Mouse (Mus musculus): ENCODE data around the gene Maml2. TPM values are rescaled to one million over a fixed set of nuclear protein-coding genes. Genes with fewer than 3 reads are reported as not detected.

Gene Maml2
- 9.5 and 10.1 TPM in 2 replicates for polyA plus RNA-seq (2015; fragmentation: Nextera tagmentation; extraction: Ambion mirVana)

DNA sequence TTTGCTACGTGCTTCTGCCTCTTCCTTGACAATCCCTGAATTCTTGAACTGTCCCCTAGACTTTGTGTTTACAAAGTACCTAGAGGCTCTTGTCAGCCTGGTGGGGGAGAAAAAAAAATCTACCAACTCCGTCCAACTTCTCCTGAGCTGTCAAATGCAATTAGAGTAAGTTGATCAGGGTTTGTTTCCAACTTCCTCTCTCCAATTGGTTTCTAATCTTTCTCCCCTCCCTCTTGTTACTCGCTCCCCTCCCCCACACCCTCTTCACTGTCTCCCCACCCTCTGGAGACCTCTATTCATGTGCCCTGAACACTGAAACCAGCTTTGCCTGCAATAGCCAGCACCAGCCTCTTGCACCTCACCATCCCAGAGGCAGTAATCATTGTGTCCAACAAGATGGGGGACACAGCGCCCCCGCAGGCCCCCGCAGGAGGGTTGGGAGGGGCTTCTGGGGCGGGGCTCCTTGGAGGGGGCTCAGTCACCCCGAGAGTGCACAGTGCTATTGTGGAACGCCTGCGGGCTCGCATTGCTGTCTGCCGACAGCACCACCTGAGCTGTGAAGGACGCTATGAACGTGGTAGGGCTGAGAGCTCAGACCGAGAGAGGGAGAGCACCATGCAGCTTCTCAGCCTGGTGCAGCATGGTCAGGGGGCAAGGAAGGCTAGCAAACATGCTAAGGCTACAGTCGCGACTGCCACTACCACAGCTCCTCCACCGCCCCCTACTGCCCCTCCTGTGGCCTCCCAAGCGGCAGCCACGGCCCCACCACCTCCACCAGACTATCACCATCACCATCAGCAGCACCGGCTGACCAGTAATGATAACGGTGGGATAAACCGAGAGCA is at the start of gene Maml2:
TSS of gene Maml2 (plus strand) at position 290 of the 845 bp plus-strand sequence.
- under 1% methylated on average over 23 of the region's 23 CpGs for WGBS
- Histone ChIP-seq H3K27me3 (no peaks in the 10 kb centered on the region), H3K36me3 (no peaks in the 10 kb centered on the region), H3K4me2 (peak within 1 kb of the TSS; percentile 90), H3K27ac (peak within 1 kb of the TSS; percentile 84), H3K9me3 (replicated peaks) (no peaks in the 10 kb centered on the region), H3K4me3 (peak within 1 kb of the TSS; percentile 62), H3K9ac (peak within 1 kb of the TSS; percentile 63), H3K4me1 (replicated peaks) (peaks cover 50% of the 10 kb centered on the region)
- ATAC-seq (replicated peaks; ENCODE audit: insufficient number of reproducible peaks, insufficient read depth, low FRiP score, low read depth) = peak; percentile 63

DNA sequence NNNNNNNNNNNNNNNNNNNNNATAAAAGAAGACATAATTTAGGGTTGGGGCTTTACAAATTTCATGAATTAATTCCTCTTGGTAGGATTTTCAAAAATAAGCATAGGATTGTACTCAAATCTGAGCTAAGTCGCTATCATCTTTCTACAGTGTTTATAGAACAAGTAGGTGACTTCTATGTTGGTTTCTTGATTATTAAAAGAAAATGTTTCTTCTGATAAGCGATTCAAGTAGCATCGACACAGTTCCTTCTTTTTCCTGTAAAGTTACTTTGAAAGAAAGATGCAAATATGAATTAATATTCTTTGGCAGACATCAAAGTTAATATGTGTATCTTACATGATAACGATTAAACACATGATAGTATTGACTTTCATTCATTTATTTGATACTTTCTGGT is 49.7 kb upstream of the Maml2 start:
- 89% methylated on average over 4 of the region's 4 CpGs for WGBS
- H3K4me2 ChIP-seq = no peak overlapping the region

DNA sequence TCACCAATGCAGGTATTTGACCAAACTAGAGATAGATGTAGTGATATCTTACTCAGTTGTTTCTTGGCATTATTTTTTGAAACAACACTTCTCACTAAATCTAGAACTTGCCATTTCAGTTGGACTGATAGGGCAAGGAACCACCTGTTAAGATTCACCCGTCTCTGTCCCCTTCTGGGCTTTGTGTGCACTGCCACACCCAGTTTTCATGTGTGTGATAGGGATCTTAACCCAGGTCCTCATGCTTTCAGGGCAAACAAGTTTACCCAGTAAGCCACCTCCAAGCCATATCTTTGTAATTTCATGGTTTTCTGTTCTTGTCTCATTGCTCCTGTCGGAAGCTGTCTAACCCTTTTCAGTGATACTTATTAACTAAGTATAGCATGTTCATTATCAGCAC is 46.5 kb upstream of the Maml2 start:
- Histone ChIP-seq H3K27me3 (no peaks in the 10 kb centered on the region), H3K9me3 (replicated peaks) (no peaks in the 10 kb centered on the region), H3K4me3 (no peak overlapping the region), H3K36me3 (no peaks in the 10 kb centered on the region), H3K9ac (no peak overlapping the region), H3K27ac (no peak overlapping the region), H3K4me2 (no peak overlapping the region), H3K4me1 (replicated peaks) (peaks cover 5% of the 10 kb centered on the region)
- ATAC-seq (replicated peaks; ENCODE audit: insufficient number of reproducible peaks, insufficient read depth, low FRiP score, low read depth) = no peak
- WGBS = 79% methylated on average over 2 of the region's 2 CpGs

More for the DNA sequence above, 49.7 kb upstream of the Maml2 start:
- no peak overlapping the region for H3K27ac ChIP-seq
- no peak for ATAC-seq (replicated peaks; ENCODE audit: insufficient number of reproducible peaks, insufficient read depth, low FRiP score, low read depth)
- H3K4me3 ChIP-seq = no peak overlapping the region
- no peaks in the 10 kb centered on the region for H3K9me3 ChIP-seq (replicated peaks)
- no peaks in the 10 kb centered on the region for H3K27me3 ChIP-seq
- H3K4me1 ChIP-seq (replicated peaks) = peaks cover 17% of the 10 kb centered on the region
- H3K9ac ChIP-seq = no peak overlapping the region
- H3K36me3 ChIP-seq = no peaks in the 10 kb centered on the region

DNA sequence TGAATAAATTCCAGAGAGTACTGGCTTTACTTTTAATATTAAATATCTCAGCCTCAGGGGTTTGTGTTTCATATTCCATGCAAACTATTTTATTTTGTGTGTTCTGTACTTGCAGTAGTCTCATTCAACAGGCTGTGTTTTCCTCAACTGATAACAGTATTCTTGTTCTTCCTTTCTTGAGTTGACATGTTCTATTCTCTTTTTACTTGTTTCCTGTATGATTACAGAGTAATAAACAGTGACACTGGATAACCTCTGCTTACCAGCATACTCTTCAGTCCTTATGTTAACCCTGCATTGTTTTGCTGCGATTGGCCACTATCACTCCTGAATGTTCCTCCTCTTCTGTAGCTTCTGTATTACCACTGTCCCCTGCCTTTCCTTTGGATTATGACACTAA is 41.0 kb upstream of the Maml2 start:
- Histone ChIP-seq H3K4me2 (no peak overlapping the region), H3K4me1 (replicated peaks) (no peaks in the 10 kb centered on the region), H3K9ac (no peak overlapping the region), H3K27me3 (no peaks in the 10 kb centered on the region), H3K27ac (no peak overlapping the region), H3K36me3 (no peaks in the 10 kb centered on the region), H3K9me3 (replicated peaks) (no peaks in the 10 kb centered on the region), H3K4me3 (no peak overlapping the region)
- WGBS = 76% methylated on average over 1 of the region's 1 CpGs
- ATAC-seq (replicated peaks; ENCODE audit: insufficient number of reproducible peaks, insufficient read depth, low FRiP score, low read depth) = no peak

DNA sequence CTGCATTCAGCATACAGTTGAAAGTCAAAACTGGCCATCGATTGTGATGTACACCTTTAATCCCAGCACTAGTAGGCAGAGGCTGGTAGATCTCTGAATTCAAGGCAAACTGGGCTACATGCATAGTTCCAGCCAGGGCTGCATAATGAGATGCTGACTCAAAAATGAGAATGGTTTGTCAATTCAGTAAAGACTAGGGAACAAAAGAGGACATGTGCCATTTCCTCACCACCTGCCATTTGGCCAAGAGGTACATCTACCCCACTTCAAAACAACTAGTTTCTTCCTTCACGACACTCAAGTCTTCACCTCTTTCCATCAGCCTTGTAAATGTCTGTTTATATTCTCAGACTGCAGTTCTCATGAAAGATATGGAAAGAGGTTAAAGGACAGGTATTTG is 39.6 kb upstream of the Maml2 start:
- Histone ChIP-seq H3K9ac (no peak overlapping the region), H3K9me3 (replicated peaks) (no peaks in the 10 kb centered on the region), H3K27me3 (no peaks in the 10 kb centered on the region), H3K4me1 (replicated peaks) (no peaks in the 10 kb centered on the region), H3K4me3 (no peak overlapping the region), H3K4me2 (no peak overlapping the region), H3K36me3 (no peaks in the 10 kb centered on the region), H3K27ac (no peak overlapping the region)
- 92% methylated on average over 2 of the region's 2 CpGs for WGBS
- ATAC-seq (replicated peaks; ENCODE audit: insufficient number of reproducible peaks, insufficient read depth, low FRiP score, low read depth) = no peak

DNA sequence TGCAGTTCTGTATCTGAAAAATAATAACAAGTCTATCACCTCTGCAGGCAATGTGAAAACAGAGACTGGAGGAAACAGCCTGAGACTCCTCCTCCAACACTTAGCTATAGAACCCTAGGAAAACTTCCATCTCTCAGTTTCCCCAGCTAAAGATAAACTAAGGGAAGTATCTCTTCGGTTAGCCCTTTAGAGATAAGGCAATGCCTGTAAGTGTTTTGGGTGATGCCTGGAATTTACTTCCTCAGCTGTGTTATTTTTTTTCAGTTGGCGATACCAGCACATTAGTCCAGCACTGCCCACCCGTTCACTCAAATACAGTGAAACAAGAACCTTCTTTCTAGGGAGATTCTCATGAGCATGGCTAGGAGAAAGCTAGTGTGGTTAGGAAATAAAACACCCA is 36.8 kb upstream of the Maml2 start:
- no peak overlapping the region for H3K4me3 ChIP-seq
- H3K4me1 ChIP-seq (replicated peaks) = no peaks in the 10 kb centered on the region
- H3K27ac ChIP-seq = no peak overlapping the region
- WGBS = 46% methylated on average over 3 of the region's 3 CpGs
- H3K4me2 ChIP-seq = no peak overlapping the region
- no peaks in the 10 kb centered on the region for H3K27me3 ChIP-seq
- no peak for ATAC-seq (replicated peaks; ENCODE audit: insufficient number of reproducible peaks, insufficient read depth, low FRiP score, low read depth)
- H3K9ac ChIP-seq = no peak overlapping the region
- H3K9me3 ChIP-seq (replicated peaks) = no peaks in the 10 kb centered on the region
- no peaks in the 10 kb centered on the region for H3K36me3 ChIP-seq

DNA sequence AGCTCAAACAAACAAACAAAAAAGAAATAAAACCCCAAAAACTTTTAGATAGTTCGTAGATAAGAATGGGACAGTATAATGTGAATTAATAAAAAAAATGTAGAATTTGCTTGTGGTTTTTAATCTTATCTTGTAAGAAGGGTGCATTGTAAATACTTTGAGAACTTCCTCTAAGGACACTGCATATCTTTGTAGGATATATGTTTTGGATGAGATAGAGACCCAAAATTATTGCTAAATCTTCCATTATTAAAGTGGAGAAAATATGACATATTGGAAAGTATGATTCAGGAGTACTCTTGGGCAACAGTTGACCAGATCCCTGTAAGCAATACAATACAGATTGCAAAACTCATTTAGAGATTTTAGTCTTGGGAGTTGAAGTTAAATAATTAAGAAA is 24.5 kb upstream of the Maml2 start:
- no peaks in the 10 kb centered on the region for H3K4me1 ChIP-seq (replicated peaks)
- no peak overlapping the region for H3K4me3 ChIP-seq
- H3K27ac ChIP-seq = no peak overlapping the region
- no peak for ATAC-seq (replicated peaks; ENCODE audit: insufficient number of reproducible peaks, insufficient read depth, low FRiP score, low read depth)
- H3K9ac ChIP-seq = no peak overlapping the region
- H3K27me3 ChIP-seq = no peaks in the 10 kb centered on the region
- WGBS = 78% methylated on average over 1 of the region's 1 CpGs
- no peak overlapping the region for H3K4me2 ChIP-seq
- no peaks in the 10 kb centered on the region for H3K9me3 ChIP-seq (replicated peaks)
- H3K36me3 ChIP-seq = no peaks in the 10 kb centered on the region

DNA sequence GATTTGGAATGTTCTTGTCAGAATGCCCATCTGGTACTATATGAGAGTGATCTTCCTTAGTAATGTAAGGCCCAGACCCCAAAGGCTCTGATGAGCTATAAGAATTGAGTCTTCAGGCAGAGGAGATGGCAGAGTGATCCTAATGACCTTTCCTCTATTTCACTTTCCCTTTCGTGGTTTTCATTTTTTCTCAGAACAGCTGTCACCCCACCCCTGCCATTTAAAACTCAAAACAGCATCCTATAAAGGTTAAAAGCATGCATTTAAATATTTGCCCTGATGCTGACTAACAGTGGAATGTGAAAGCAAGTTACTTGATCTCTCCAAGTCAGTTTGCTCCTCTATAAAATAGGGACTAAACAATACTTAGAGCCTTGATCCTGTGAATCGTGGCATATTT is 10.3 kb upstream of the Maml2 start:
- Histone ChIP-seq H3K4me1 (replicated peaks) (no peaks in the 10 kb centered on the region), H3K27me3 (no peaks in the 10 kb centered on the region), H3K36me3 (no peaks in the 10 kb centered on the region), H3K4me3 (no peak overlapping the region), H3K9me3 (replicated peaks) (no peaks in the 10 kb centered on the region), H3K9ac (no peak overlapping the region), H3K27ac (no peak overlapping the region), H3K4me2 (no peak overlapping the region)
- no peak for ATAC-seq (replicated peaks; ENCODE audit: insufficient number of reproducible peaks, insufficient read depth, low FRiP score, low read depth)
- 67% methylated on average over 2 of the region's 2 CpGs for WGBS

DNA sequence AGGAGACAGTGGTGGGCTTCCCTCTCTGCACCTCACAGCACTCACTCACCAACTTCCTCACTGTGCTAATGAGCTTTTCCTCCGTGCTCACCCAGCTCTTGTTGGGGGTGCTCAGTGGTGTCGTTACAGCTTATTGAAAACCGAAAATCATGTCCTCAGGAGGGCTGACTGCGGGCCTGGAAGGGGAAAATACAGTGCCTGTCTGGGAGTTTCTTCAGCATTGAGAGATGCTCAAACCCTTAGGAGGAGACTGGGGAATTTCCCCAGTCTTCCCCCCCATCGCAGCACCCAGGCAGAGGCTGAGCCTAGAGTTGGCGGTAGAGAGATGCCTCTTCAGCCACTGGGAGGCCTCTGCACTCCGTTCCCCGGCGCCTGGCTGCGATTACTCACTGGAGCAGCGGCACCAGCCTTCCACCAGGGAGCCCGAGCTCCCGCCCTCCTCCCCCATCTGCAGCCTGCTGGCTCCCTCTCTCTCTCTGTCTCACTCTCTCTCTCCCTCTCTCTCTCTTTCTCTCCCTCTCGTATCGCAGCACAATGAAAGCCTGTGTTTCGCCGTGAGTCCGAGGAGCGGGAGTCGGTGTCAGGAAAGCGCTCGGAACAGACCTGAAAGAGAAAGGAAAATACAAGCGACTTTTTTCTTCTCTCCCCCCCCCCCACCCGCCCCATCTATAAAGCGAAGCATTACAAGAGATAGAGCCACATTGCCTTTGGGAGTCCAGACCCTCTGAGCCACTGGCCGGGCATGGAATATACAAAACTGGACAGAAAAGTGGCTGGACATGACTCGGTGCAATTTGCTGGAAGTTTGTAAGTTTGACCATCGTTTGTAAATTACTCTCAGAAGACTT is 1.3 kb upstream of the Maml2 start:
- Histone ChIP-seq H3K27ac (peak overlapping the region; percentile 84), H3K4me3 (peak overlapping the region; percentile 62), H3K4me2 (peak overlapping the region; percentile 90), H3K36me3 (no peaks in the 10 kb centered on the region), H3K9me3 (replicated peaks) (no peaks in the 10 kb centered on the region), H3K27me3 (no peaks in the 10 kb centered on the region), H3K4me1 (replicated peaks) (peaks cover 38% of the 10 kb centered on the region), H3K9ac (peak overlapping the region; percentile 63)
- WGBS = under 1% methylated on average over 28 of the region's 28 CpGs
- peak; percentile 89 for ATAC-seq (replicated peaks; ENCODE audit: insufficient number of reproducible peaks, insufficient read depth, low FRiP score, low read depth)

DNA sequence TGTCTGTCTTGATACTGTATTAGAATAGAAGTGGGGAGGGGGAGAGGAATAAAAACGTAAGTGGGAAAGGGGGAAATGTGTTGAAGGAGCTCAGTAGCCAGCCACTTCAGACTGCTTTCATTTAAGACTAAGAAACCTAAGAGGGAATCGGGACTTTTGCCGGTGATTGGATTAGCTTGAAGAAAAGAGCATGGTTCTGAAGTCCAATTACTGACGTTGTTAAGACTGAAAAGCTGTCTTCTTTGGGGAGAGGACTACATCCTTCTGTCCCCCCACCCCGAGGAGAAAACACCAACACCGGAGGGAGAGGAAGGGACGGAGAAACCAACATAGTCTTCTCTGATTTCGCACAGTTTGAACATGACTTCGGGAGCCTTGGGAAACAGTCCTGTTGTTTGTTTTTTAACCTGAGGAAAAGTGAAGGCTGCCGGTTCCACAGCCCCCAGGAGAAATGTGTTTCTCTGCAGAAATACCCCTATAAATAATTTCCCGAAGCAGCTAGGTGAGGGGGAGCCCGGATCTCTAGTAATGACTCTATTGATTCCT is 562 bp upstream of the Maml2 start:
- H3K4me1 ChIP-seq (replicated peaks) = peaks cover 45% of the 10 kb centered on the region
- H3K4me2 ChIP-seq = peak overlapping the region; percentile 90
- 0% methylated on average over 12 of the region's 12 CpGs for WGBS
- peak overlapping the region; percentile 84 for H3K27ac ChIP-seq
- peak overlapping the region; percentile 63 for H3K9ac ChIP-seq
- H3K9me3 ChIP-seq (replicated peaks) = no peaks in the 10 kb centered on the region
- no peaks in the 10 kb centered on the region for H3K27me3 ChIP-seq
- H3K36me3 ChIP-seq = no peaks in the 10 kb centered on the region
- no peak for ATAC-seq (replicated peaks; ENCODE audit: insufficient number of reproducible peaks, insufficient read depth, low FRiP score, low read depth)
- peak overlapping the region; percentile 62 for H3K4me3 ChIP-seq

DNA sequence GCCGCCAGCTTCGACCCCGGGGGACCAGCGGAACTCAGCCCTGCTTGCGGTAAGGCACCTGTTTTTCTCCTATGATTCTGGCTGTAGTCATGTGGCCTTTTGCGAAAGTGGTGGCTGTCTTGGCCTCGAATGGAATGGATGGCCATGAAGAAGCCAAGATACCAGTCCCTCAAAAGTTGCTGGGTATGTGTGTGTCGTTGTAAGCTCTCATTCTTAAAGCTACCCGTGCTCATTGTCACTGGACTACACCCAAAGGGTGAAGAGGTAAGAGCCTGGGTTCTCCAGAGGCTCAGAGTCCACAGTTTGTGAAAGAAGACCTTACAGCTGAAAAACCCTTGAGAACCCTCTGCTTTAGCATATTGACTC is 739 bp downstream of the Maml2 start:
- no peaks in the 10 kb centered on the region for H3K9me3 ChIP-seq (replicated peaks)
- H3K9ac ChIP-seq = peak overlapping the region; percentile 63
- peak overlapping the region; percentile 90 for H3K4me2 ChIP-seq
- no peak for ATAC-seq (replicated peaks; ENCODE audit: insufficient number of reproducible peaks, insufficient read depth, low FRiP score, low read depth)
- H3K36me3 ChIP-seq = no peaks in the 10 kb centered on the region
- WGBS = 16% methylated on average over 9 of the region's 9 CpGs
- H3K27me3 ChIP-seq = no peaks in the 10 kb centered on the region
- peaks cover 53% of the 10 kb centered on the region for H3K4me1 ChIP-seq (replicated peaks)
- peak overlapping the region; percentile 84 for H3K27ac ChIP-seq
- peak overlapping the region; percentile 62 for H3K4me3 ChIP-seq

All from heart, embryonic 15.5 days (tissue).